Mouse (Mus musculus) G1E-ER4 (cell line): ENCODE measurements at regions not wholly inside any gene's neighbourhood (a gene's known extent, or its start where the extent isn't known, plus 50 kb on each side); places are given as distances from the start of the nearest gene placed in this dataset.

Source experiments
- GATA1 ChIP-seq: IDR thresholded peaks from one replicate; pipeline ENCODE4 v1.8.0; 2012; ENCODE audit warnings: low read length, inconsistent platforms

- TF ChIP-seq GATA1, result no peak
These were observed 101.6 kb upstream of the Tet2 start for GRCm38 (mm10) chr3:133646449-133647059.

DNA sequence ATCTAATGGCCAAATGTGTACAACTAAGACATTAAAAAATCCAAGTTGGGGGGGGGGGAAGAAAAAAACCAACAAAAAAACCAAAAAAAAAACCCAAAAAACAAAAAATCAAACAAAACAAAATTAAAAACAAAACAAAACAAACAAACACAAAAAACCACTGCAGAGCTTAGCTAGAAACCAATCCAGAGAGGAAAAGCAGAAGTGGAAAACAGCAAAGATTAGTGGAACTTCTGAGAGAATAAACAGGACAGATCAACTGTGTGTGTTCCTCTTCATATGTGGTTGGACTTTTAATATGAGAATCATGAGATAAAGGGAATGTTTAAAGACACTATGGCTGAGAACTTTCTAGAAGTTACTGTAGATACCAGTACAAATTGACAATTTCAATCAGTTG, 105.1 kb upstream of the Tet2 start:
- TF ChIP-seq GATA1, result no peak

DNA sequence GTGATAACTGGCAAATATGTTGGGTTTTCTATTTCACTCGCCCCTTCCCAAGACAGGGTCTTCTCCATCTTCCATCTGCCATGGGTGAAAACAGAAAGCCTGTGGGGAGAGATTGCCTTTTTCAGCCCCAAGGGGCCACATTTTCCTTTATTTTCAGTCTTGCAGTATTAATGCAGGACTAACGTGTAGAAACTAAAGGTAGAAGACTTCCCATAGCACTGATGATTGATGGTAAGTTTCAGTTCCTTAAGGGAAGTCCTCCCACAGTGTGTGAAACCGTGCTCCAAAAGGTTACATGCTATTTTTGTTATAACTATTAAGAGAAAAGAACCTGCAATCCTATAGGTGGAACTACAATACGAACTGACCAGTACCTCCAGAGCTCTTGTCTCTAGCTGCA, 107.1 kb upstream of the Tet2 start:
- no peak for TF ChIP-seq GATA1

DNA sequence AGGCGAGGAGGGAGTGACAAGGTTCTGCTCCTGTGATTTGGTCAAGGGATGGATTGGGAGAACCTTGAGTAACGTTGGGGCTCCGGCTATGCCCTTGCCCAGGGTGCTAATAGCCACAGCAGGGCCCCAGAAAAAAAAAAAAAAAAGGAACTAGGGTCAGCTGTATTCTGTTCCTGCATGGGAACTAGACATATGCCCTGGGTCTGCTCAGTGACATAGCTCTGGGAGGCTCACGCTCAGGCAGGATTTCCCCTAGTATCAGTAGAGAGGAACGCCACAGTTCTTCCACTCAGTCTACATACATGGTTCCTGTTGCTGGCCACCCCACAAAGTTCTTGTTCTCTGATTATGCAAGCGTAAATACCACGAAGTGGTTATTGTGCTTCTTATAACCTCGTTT, 114.8 kb upstream of the Tet2 start:
- no peak for TF ChIP-seq GATA1

GRCm38 (mm10) chr3:133661303-133661702, 116.4 kb upstream of the Tet2 start:
- no peak for TF ChIP-seq GATA1

GRCm38 (mm10) chr3:133664914-133665313, 120.0 kb upstream of the Tet2 start:
- no peak for TF ChIP-seq GATA1

GRCm38 (mm10) chr3:133665425-133666317, 120.7 kb upstream of the Tet2 start:
- TF ChIP-seq GATA1, result no peak

- TF ChIP-seq GATA1, result no peak
These were observed 128.0 kb upstream of the Tet2 start for GRCm38 (mm10) chr3:133672742-133673447.

- no peak for TF ChIP-seq GATA1
These were observed 133.0 kb upstream of the Tet2 start for GRCm38 (mm10) chr3:133677892-133678291.

- peak; percentile 86 for TF ChIP-seq GATA1
These were observed 135.0 kb upstream of the Tet2 start for GRCm38 (mm10) chr3:133679891-133680290.

DNA sequence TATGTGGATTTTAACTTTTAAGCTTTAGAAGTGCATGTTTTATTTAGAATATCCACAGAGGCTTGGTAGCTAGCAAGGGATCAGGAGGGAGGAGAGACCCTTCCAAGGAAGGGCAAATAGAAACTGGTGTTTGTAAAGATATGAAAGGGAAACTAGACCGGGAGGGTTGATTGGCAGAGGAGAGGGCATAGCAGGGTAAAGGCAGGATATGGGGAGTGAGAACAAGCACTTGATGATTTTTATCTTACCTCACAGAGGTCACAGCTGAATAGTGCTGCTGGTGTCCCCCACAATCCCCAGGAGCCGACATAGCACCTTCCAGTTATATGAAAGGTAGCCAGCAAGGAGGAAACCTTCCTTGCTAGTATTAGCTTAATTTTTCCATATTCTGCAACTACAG, 135.4 kb upstream of the Tet2 start:
- no peak for TF ChIP-seq GATA1

DNA sequence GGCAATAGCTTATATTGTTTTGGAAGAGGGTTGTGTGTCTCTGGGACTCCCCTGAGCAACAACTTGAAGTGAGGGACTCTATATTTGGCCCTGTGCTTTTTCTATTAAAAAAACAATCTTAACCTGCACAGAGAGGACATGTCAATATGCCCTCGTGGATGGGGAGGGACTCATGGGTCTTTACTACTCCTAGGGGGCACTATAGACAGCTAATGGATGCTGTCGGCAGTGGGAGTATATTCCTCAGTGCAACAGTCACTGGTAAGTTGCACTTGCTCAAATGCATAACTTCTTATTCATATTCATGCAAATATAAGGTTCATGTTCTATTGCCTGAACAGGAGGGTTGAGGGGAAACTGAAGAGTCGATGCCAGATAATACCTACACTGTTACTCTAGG, 135.9 kb upstream of the Tet2 start:
- TF ChIP-seq GATA1, result no peak

GRCm38 (mm10) chr3:133684196-133684743, 139.3 kb upstream of the Tet2 start:
- no peak for TF ChIP-seq GATA1

DNA sequence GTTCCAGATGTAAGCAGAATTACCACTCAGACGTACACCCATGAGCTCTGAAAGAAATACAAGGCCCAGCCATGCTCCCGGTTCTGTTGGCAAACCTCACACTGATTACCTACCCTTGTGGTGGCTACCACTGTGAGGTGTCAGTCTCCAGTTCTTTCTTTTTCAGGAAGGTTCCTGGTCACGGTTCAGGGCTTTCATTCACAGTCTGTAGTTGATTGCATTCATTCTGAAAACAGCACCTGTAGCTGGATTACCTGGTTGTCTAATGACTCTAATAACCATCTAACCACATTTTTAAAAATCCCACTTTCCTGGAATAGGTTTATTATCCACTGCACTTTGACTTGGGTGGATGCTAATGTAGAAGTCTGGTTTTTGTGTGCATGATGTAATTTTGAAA, 139.8 kb upstream of the Tet2 start:
- TF ChIP-seq GATA1, result no peak

DNA sequence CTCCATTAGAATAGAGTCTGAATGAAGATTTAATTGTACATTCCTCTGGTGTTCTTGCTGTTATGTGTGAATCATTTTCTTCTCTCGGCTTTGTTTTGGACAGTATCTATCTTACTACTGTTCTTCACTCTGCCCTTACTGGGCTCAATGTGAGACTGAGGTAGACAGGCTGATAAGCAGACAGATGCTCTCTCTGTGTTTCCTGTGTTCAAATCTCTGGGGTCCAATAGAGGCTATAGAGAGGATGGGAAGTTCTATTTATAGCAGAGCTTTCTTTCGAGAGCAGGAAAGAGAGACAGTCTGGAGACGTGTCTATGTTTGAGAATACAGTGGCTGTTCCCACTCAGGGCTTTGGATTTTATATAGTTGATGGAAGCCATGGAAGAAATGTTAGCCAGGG, 140.5 kb upstream of the Tet2 start:
- no peak for TF ChIP-seq GATA1

- no peak for TF ChIP-seq GATA1
These were observed 149.1 kb upstream of the Tet2 start for GRCm38 (mm10) chr3:133694057-133694456.

GRCm38 (mm10) chr3:133696122-133696521, 151.2 kb upstream of the Tet2 start:
- TF ChIP-seq GATA1, result no peak
